ENCODE assay signal across 14 mouse cellular contexts in the genomic region with DNA sequence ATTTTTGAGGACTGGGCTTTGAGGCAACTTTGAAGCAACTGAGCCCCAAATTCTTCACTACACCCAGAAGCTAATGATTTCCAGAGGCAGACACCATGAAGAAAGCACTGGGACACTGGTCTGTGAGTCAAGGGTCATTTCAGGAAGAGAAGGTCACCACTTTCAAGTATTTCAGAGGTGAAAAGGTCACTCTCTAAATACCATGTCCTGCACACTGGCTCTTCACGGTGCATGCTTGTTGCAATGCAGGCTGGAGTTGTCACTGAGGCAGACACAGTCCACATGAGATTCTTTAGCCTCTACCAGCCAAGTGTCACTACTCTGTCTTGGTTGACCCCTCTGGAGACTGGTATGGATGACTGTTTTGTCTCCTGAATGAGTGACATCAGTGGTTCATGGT.
"Had no signal": no experiment of that assay in that cellular context is flagged by ENCODE, and none has a peak within 500 bp of the region (broad histone marks: within the 10 kb centered on the region; RNA-seq: fewer than 3 reads in every experiment).

No protein-coding gene starts in this region.

- H3K9me3 ChIP-seq: lung, embryonic 15.5 days; midbrain, embryonic 10.5 days; midbrain, embryonic 12.5 days; midbrain, embryonic 15.5 days; neural tube, embryonic 12.5 days; stomach, embryonic 15.5 days had no signal

- H3K4me1 ChIP-seq: midbrain, embryonic 15.5 days had no signal

- H3K4me2 ChIP-seq: lung, embryonic 15.5 days; midbrain, embryonic 12.5 days; midbrain, embryonic 15.5 days; neural tube, embryonic 12.5 days; stomach, embryonic 15.5 days had no signal

- H3K4me3 ChIP-seq: lung, embryonic 15.5 days; midbrain, embryonic 10.5 days; midbrain, embryonic 12.5 days; midbrain, embryonic 15.5 days; neural tube, embryonic 12.5 days; stomach, embryonic 15.5 days had no signal

- ATAC-seq: lung, postnatal 0 days; midbrain, embryonic 15.5 days had no signal

- H3K36me3 ChIP-seq: lung, embryonic 15.5 days; midbrain, embryonic 10.5 days; midbrain, embryonic 12.5 days; midbrain, embryonic 15.5 days; neural tube, embryonic 12.5 days; stomach, embryonic 15.5 days had no signal

- H3K27me3 ChIP-seq: lung, embryonic 15.5 days; midbrain, embryonic 12.5 days; midbrain, embryonic 15.5 days; neural tube, embryonic 12.5 days; stomach, embryonic 15.5 days had no signal

- DNase-seq: lung, adult 2 months; lung, postnatal 4 days; right cerebral cortex, postnatal 14 days; thymus, adult 2 months; thymus, postnatal 25 days; thymus, postnatal 4 days had no signal

- H3K27ac ChIP-seq: lung, embryonic 15.5 days; midbrain, embryonic 10.5 days; midbrain, embryonic 12.5 days; midbrain, embryonic 15.5 days; neural tube, embryonic 12.5 days; stomach, embryonic 15.5 days; stomach, postnatal 0 days had no signal

- H3K9ac ChIP-seq: lung, embryonic 15.5 days; midbrain, embryonic 12.5 days; midbrain, embryonic 15.5 days; neural tube, embryonic 12.5 days; stomach, embryonic 15.5 days had no signal
